Mouse (Mus musculus) hematopoietic stem cell, adult 5-6 weeks (primary cell): ENCODE measurements at regions not wholly inside any gene's neighbourhood (a gene's known extent, or its start where the extent isn't known, plus 50 kb on each side); places are given as distances from the start of the nearest gene placed in this dataset.

Source experiments
- ATAC-seq, 2 experiments: fragments of 125-278 bp in 1 of 2; replicated peaks in 1 of 2; 2 replicates each; pipeline ENCODE4 v1.8.0; 2016 to 2017; ENCODE audit warnings: inconsistent platforms in 2 of 2, mild to moderate bottlenecking in 2 of 2, moderate number of reproducible peaks in 2 of 2, low read depth in 1 of 2, moderate TSS enrichment in 1 of 2; ENCODE audit not compliant: low FRiP score in 2 of 2, poor library complexity in 2 of 2, severe bottlenecking in 2 of 2, insufficient read depth in 1 of 2, low TSS enrichment in 1 of 2

DNA sequence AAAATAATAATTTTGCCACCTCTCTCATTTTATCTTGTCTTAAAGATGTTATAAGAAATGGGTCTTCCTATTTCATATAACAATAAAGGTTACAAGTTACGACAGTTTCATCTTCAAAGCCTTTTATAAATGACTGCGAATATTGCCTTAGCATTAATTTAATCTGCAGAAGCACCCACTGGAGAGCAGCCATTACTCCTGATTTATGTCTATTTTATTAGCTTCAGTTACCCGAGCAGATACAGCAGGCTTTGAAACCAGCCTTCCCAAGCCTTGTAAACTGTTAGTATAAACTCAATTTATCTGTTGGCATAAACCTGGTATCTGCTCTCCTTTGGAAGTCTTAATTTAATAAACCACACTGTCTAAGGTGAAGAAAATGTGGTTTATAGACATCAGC is 2851.6 kb upstream of the Gm6569 start:
- no peak for ATAC-seq

- ATAC-seq = no peak
Measured at GRCm38 (mm10) chr15:70987973-70988570, 2846.3 kb upstream of the Gm6569 start.

- no peak for ATAC-seq
Measured at GRCm38 (mm10) chr15:70993397-70993796, 2841.0 kb upstream of the Gm6569 start.

- ATAC-seq = no peak
Measured at GRCm38 (mm10) chr15:71010362-71010761, 2824.0 kb upstream of the Gm6569 start.

DNA sequence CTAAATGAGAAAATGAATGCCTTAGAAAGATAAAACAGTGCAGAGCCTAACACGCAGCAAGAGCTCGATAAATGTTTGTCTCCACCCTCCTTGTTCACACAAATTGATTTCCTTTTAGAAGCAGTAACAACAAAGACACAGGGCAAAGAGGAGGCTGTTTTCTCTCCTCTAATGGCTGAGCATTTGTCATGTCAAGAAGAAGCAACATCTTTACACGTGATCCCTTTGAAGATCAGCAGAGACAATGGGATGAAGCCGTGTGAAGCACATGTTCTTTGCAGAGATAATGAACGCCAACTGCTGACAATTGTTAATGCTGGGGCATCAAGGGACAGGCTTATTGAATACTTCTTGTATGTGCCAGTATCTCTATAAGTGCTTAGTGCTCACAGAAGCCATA is 2823.6 kb upstream of the Gm6569 start:
- ATAC-seq = no peak

DNA sequence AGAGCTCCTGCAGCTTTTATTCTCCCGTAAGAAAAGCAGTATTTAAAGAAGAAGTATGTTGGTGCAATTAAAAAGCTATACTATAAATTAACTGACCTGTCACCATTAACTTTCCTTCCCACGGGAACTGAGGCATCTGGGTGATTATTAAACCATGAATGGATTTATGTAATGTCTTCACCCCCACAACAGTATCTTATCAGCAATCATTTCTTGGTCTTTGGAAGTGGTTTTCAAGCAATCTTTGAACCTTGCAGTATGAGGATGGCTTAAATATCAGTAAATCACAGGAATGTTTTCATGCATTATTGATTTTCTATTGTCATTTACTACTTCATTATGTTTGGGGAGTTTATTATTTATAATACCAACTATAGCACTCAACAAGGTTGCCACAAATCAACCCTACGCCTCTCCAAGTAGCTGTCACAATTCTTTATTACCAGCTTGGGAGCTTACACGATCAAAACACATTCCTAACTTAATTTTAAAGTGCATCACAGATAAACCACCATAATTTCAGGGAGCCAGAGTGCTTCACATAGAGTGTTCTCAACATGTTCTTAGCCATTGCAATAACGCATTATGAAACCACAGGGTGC is 2780.0 kb upstream of the Gm6569 start:
- no peak for ATAC-seq

- no peak for ATAC-seq
Measured at GRCm38 (mm10) chr15:71086367-71086997, 2747.9 kb upstream of the Gm6569 start.

GRCm38 (mm10) chr15:71099111-71099510 is 2735.2 kb upstream of the Gm6569 start:
- no peak for ATAC-seq

DNA sequence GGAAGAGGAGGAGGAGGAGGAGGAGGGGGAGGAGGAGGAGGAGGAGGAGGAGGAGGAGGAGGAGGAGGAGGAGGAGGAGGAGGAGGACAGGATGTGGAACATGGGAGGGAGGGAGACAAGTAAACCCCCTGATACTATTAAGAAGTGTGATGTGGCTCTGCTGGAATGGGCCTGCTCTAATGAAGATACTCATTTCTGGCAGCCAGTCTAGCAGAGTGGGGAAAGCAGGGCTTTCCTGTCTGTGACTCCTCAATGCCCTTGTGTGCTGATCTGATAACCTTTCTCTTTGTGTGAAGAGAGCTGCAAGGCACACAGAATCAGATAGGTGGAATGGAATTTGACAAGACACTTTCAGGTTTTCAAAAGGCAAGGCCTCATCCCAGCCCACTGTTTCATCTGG is 2704.6 kb upstream of the Gm6569 start:
- ATAC-seq = no peak

- no peak for ATAC-seq
Measured at GRCm38 (mm10) chr15:71157680-71158079, 2676.7 kb upstream of the Gm6569 start.

DNA sequence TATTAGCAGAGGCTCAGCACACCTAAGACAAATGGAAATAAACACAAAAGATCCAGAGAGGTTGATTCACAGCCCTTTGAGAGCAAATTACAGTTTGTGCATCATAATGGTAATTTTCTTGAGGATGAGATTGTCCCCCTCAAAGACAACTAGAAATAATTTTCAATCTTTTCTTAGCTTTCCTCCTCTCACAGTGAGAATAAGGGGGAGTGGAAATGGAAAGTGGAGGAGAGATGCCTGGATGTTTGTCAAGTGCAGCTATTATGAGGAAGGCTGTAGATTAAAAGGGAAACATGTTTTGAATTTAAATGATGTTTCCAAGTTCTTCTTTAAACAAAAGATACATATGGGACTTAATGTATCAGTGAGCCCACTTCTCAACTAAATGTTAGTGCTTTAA is 2672.3 kb upstream of the Gm6569 start:
- ATAC-seq = no peak

DNA sequence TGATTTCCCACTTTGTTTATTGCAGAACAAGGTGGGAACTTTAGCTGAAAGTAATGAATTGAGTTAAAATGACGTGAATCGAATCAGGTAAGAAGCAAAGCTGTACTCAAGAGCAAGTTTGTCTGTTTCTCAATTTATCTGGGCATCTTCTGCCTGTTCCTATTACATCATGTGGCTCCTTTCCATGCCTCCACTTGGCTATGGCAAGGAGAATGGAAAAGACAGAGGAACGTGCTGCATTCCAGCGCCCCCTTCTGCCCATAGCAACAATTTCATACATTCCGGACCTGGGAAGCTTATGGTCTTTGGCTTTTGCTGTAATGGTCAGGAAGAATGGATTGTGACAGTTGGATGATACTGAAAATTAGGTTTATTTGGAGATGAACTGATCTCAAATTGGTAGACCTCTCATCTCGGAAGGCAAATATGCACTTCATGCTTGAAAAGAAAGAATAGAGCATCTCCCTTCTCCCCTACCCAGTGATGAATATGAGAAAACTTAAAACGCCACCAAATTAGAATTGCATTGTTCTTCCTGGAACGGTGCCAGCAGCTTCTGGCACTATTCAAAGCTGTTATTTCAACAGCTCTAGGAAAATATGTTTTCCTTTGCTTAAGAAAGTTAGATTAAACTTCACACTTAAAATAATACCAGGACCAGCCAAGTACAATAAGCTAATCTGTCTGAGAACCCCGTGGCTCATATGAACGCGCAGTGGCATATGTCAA is 2639.2 kb upstream of the Gm6569 start:
- no peak for ATAC-seq

- peak; percentile 56 to 65; a peak in 3 of 4 replicates for ATAC-seq
Measured at GRCm38 (mm10) chr15:71240647-71241351, 2593.6 kb upstream of the Gm6569 start.

- ATAC-seq = no peak
Measured at GRCm38 (mm10) chr15:71243539-71243938, 2590.8 kb upstream of the Gm6569 start.

DNA sequence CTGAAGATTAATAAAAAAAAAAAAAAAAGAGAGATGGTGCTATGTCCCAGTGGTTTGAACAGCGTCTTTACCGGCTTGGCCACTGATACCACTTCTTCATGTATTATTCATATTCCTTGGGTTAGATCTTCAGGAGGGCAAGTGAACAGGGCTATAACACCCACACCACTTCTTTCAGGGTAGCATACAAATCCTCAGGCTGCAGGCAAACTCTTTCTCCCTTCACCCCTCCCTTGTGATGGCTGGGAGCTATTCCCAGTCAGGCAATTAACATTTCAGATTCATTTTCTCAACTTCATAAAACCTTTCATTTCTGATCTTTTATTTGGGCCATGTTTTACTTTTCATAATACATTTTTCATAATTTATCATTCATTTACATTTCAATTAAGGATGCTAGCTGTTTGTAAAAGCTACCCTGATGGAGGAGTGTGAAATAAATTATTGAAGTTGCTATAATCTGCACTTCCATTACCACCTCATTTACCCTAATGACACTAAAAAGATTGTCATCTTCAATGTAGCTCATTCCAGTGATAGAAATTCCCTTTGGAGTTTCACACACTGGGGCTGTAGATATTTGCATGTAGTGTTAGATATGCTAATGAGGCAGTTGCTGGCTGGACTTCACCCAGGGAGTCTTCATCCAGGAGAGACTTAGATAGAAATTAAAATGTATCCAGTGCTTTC is 2558.3 kb upstream of the Gm6569 start:
- no peak for ATAC-seq

DNA sequence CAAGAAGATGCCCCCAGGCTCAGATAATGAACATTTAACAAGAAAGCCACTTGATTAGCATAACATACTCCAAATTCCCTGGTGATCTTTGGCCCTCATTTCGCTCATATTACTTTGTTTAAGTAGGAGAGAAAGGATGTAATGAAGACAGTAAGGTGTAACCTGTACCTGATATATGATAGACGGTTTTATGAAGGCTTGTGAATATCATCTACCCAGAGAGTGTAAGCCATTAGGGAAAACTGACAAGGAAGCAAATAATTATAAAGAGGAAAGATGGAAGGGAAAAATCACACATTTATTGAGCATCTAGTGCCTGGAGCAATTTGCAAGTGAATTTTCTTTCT is 2557.8 kb upstream of the Gm6569 start:
- ATAC-seq = no peak

DNA sequence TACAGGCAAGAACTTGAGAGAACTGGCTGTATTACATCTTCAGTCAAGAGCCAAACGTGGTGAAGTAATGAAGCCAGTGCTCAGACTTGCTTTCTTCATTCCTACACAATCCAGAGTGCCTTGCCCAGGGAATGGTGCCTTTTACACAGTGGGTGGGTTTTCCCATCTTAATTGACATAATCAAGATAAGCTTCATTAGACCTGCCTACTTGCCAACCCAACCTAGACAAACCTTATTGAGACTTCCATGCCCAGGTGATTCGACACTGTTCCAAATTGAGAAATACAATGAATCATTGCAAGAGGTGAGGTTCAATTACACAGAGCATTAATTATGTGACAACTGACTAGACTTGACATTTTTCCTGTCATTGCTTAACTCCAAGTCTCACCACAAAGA is 2557.0 kb upstream of the Gm6569 start:
- no peak for ATAC-seq
